Mouse (Mus musculus) liver, adult 2 months (tissue): ENCODE results near the gene Mst1. TPM values are rescaled to one million over a fixed set of nuclear protein-coding genes. Genes with fewer than 3 reads are reported as not detected.

ENCODE experiments used
- DNase-seq: peaks from one replicate; pipeline ENCODE4 v3.0.0-alpha.2; 2011; ENCODE audit warnings: low read depth, low spot score; ENCODE audit errors: extremely low read depth
- H3K27ac ChIP-seq: fragments of 200-500 bp; replicated peaks from 2 replicates; pipeline ENCODE4 v1.5.1; 2012; ENCODE audit warnings: low read depth, mild to moderate bottlenecking, control low read depth, inconsistent platforms, low read length; ENCODE audit not compliant: insufficient read depth
- H3K27me3 ChIP-seq: fragments of 200-500 bp; 2 replicates; pipeline ENCODE4 v1.6.1; 2012; ENCODE audit warnings: mild to moderate bottlenecking, moderate library complexity, low read length, inconsistent platforms; ENCODE audit not compliant: control insufficient read depth, insufficient read depth
- H3K36me3 ChIP-seq: fragments of 200-500 bp; 2 replicates; pipeline ENCODE4 v1.6.1; 2012; ENCODE audit warnings: low read length, inconsistent platforms; ENCODE audit not compliant: control insufficient read depth, insufficient read depth
- H3K4me1 ChIP-seq: fragments of 200-500 bp; 2 replicates; pipeline ENCODE4 v1.6.1; 2011; ENCODE audit warnings: low read length; ENCODE audit not compliant: control insufficient read depth, insufficient read depth
- H3K4me3 ChIP-seq: fragments of 200-500 bp; 2 replicates; pipeline ENCODE4 v1.5.1; 2011; ENCODE audit warnings: low read depth, mild to moderate bottlenecking, control low read depth, low read length, moderate library complexity; ENCODE audit not compliant: insufficient read depth
- H3K79me2 ChIP-seq: fragments of 200-500 bp; 2 replicates; pipeline ENCODE4 v1.6.1; 2012; ENCODE audit warnings: inconsistent platforms, mild to moderate bottlenecking, low read length, moderate library complexity; ENCODE audit not compliant: control insufficient read depth, insufficient read depth
- H3K9ac ChIP-seq: fragments of 200-500 bp; 2 replicates; pipeline ENCODE4 v1.6.1; 2012; ENCODE audit warnings: low read depth, mild to moderate bottlenecking, control low read depth, inconsistent platforms, low read length
- CTCF ChIP-seq: fragments of 200-500 bp; IDR thresholded peaks from 2 replicates; pipeline ENCODE4 v1.5.1; 2011; ENCODE audit warnings: low read depth, low read length, control low read depth
- POLR2A ChIP-seq: fragments of 200-500 bp; IDR thresholded peaks from 2 replicates; pipeline ENCODE4 v1.6.1; 2011; ENCODE audit warnings: low read length, control low read depth; ENCODE audit not compliant: insufficient read depth; ENCODE audit errors: extremely low read depth
- WGBS: fragments of 180-500 bp; shearing (Covaris S2); methylation state at CpG from one replicate; pipeline ENCODE4 v1.1.7; 2018; 5-methylcytosine and 5-hydroxymethylcytosine counted together
- polyA plus RNA-seq: library from polyadenylated mRNA; depleted of rRNA; stranded (reverse); fragments of >200 nt; gene quantifications from 2 replicates; pipeline ENCODE4 v1.2.3, GENCODE M21; 2012; rRNA removed
- total RNA-seq: library from RNA; depleted of rRNA; stranded (reverse); fragments of >200 nt; gene quantifications from 2 replicates; pipeline ENCODE4 v1.2.3, GENCODE M21; 2014; rRNA removed

Mst1 gene
- total RNA-seq (143 and 177 TPM in 2 replicates), polyA plus RNA-seq (203 and 264 TPM in 2 replicates)

- Histone ChIP-seq H3K9ac (peak within 1 kb of the TSS; percentile 73), H3K27me3 (no peaks in the 10 kb centered on the region), H3K4me3 (peak within 1 kb of the TSS; percentile 82), H3K27ac (peak within 1 kb of the TSS; percentile 93), H3K79me2 (peaks cover 18% of the 10 kb centered on the region; the same call in 1 of the 2 replicates), H3K36me3 (peaks cover 3% of the 10 kb centered on the region; the same call in 1 of the 2 replicates), H3K4me1 (peaks cover 28% of the 10 kb centered on the region)
- peak; percentile 84; the same call in 1 of the 2 replicates for TF ChIP-seq POLR2A
- TF ChIP-seq CTCF = no peak
- peak; percentile 98 for DNase-seq
- WGBS = 21% methylated on average over 5 of the region's 5 CpGs
Observed at GRCm38 (mm10) chr9:108080168-108080567, at the start of gene Mst1. TSS of gene Mst1 (plus strand) at chr9:108080436.

- TF ChIP-seq CTCF = no peak
- TF ChIP-seq POLR2A = no peak
- Histone ChIP-seq H3K79me2 (peaks cover 7% of the 10 kb centered on the region; the same call in 1 of the 2 replicates), H3K27ac (no peak overlapping the region), H3K4me3 (no peak overlapping the region), H3K4me1 (no peaks in the 10 kb centered on the region), H3K27me3 (no peaks in the 10 kb centered on the region), H3K9ac (no peak overlapping the region), H3K36me3 (peaks cover 19% of the 10 kb centered on the region)
- no peak for DNase-seq
- WGBS = 90% methylated on average over 5 of the region's 5 CpGs
Observed at GRCm38 (mm10) chr9:108032126-108032525, 48.1 kb upstream of the Mst1 start.

GRCm38 (mm10) chr9:108035331-108036156 is 44.7 kb upstream of the Mst1 start:
- no peak overlapping the region for H3K9ac ChIP-seq
- H3K27ac ChIP-seq = no peak overlapping the region
- H3K4me3 ChIP-seq = no peak overlapping the region
- peaks cover 24% of the 10 kb centered on the region for H3K36me3 ChIP-seq
- TF ChIP-seq POLR2A (no peak), CTCF (no peak)
- H3K4me1 ChIP-seq = no peaks in the 10 kb centered on the region
- 95% methylated on average over 2 of the region's 2 CpGs for WGBS
- H3K79me2 ChIP-seq = peaks cover 2% of the 10 kb centered on the region; the same call in 1 of the 2 replicates
- H3K27me3 ChIP-seq = no peaks in the 10 kb centered on the region
- no peak for DNase-seq

GRCm38 (mm10) chr9:108044751-108045492 is 35.3 kb upstream of the Mst1 start:
- 99% methylated on average over 8 of the region's 8 CpGs for WGBS
- Histone ChIP-seq H3K27me3 (no peaks in the 10 kb centered on the region), H3K9ac (no peak overlapping the region), H3K27ac (no peak overlapping the region), H3K79me2 (peaks cover 4% of the 10 kb centered on the region; the same call in 1 of the 2 replicates), H3K36me3 (peaks cover 18% of the 10 kb centered on the region), H3K4me3 (no peak overlapping the region), H3K4me1 (peaks cover 7% of the 10 kb centered on the region; the same call in 1 of the 2 replicates)
- DNase-seq = no peak
- TF ChIP-seq CTCF (peak; percentile 33; the same call in 1 of the 2 replicates), POLR2A (no peak)

GRCm38 (mm10) chr9:108046582-108046981 is 33.7 kb upstream of the Mst1 start:
- WGBS = 97% methylated on average over 4 of the region's 4 CpGs
- no peak overlapping the region for H3K27ac ChIP-seq
- no peak overlapping the region for H3K9ac ChIP-seq
- H3K4me1 ChIP-seq = peaks cover 16% of the 10 kb centered on the region
- H3K27me3 ChIP-seq = no peaks in the 10 kb centered on the region
- H3K79me2 ChIP-seq = peaks cover 4% of the 10 kb centered on the region; the same call in 1 of the 2 replicates
- no peak for TF ChIP-seq POLR2A
- no peak for TF ChIP-seq CTCF
- no peak overlapping the region for H3K4me3 ChIP-seq
- peaks cover 8% of the 10 kb centered on the region for H3K36me3 ChIP-seq
- DNase-seq = no peak
